Mouse (Mus musculus): Measurements from ENCODE around the gene Dock4. TPM values are rescaled to one million over a fixed set of nuclear protein-coding genes. Genes with fewer than 3 reads are reported as not detected.

Gene Dock4
- polyA plus RNA-seq, 1 experiment from 2014 or later, result 42.0 TPM

- Histone ChIP-seq H3K9me3 (no peaks in the 10 kb centered on the region), H3K36me3 (replicated peaks) (0 out of 2 replicates have a peak, but pooled peaks cover 3% of the 10 kb centered on the region), H3K4me3 (no peak overlapping the region), H3K27ac (no peak overlapping the region), H3K9ac (no peak overlapping the region), H3K27me3 (replicated peaks) (no peaks in the 10 kb centered on the region), H3K4me1 (no peaks in the 10 kb centered on the region), H3K4me2 (no peak overlapping the region)
- 0 out of 2 replicates have a peak, but pooled peaks have one; percentile 50 for ATAC-seq (replicated peaks)
- 62% methylated on average over 8 of the region's 8 CpGs for WGBS
These were observed 321.6 kb downstream of the Dock4 start for GRCm38 (mm10) chr12:40767258-40767816.

DNA sequence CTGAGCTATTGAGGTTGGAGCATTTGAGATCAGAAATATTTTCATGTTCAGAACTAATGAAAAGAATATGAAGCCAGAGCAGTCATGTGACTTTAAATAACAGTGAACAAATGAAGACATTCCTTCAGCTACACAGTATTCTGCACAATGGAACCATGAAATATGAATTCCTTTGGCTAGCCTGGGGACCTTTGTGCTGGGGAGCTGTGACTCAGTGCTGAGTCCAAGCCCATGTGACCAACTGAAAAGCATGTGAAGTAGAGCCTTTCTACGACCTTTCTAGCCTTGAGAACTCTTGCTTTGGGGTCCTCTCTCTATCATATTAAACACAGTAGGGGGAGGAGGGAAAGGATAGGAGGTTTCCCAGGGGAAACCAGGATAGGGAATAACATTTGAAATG, 327.3 kb downstream of the Dock4 start:
- Histone ChIP-seq H3K9me3 (no peaks in the 10 kb centered on the region), H3K9ac (no peak overlapping the region), H3K36me3 (replicated peaks) (no peaks in the 10 kb centered on the region), H3K27me3 (replicated peaks) (no peaks in the 10 kb centered on the region), H3K27ac (no peak overlapping the region), H3K4me3 (no peak overlapping the region), H3K4me1 (no peaks in the 10 kb centered on the region), H3K4me2 (no peak overlapping the region)
- whole genome bisulfite sequencing, result 72% methylated on average over 1 of the region's 1 CpGs
- no peak for ATAC-seq (replicated peaks)

GRCm38 (mm10) chr12:40781554-40781953, 335.8 kb downstream of the Dock4 start:
- Histone ChIP-seq H3K4me3 (no peak overlapping the region), H3K27ac (no peak overlapping the region)
- WGBS, result 90% methylated on average over 6 of the region's 6 CpGs

GRCm38 (mm10) chr12:40788621-40789111, 342.9 kb downstream of the Dock4 start:
- Histone ChIP-seq H3K9ac (no peak overlapping the region), H3K36me3 (replicated peaks) (no peaks in the 10 kb centered on the region), H3K27me3 (replicated peaks) (no peaks in the 10 kb centered on the region), H3K27ac (no peak overlapping the region), H3K4me1 (peaks cover 22% of the 10 kb centered on the region), H3K4me2 (no peak overlapping the region), H3K9me3 (no peaks in the 10 kb centered on the region), H3K4me3 (no peak overlapping the region)
- ATAC-seq (replicated peaks), result no peak
- 25% methylated on average over 3 of the region's 3 CpGs for WGBS

More at GRCm38 (mm10) chr12:40781554-40781953, 335.8 kb downstream of the Dock4 start:
- Histone ChIP-seq H3K9me3 (no peaks in the 10 kb centered on the region), H3K9ac (no peak overlapping the region), H3K36me3 (replicated peaks) (0 out of 2 replicates have a peak, but pooled peaks cover 5% of the 10 kb centered on the region), H3K4me1 (no peaks in the 10 kb centered on the region), H3K27me3 (replicated peaks) (no peaks in the 10 kb centered on the region), H3K4me2 (no peak overlapping the region)
- no peak for ATAC-seq (replicated peaks)

- H3K9ac ChIP-seq, result no peak overlapping the region
- 46% methylated on average over 10 of the region's 10 CpGs for WGBS
- ATAC-seq (replicated peaks), result 0 out of 2 replicates have a peak, but pooled peaks have one; percentile 13
- H3K36me3 ChIP-seq (replicated peaks), result no peaks in the 10 kb centered on the region
- no peaks in the 10 kb centered on the region for H3K27me3 ChIP-seq (replicated peaks)
- H3K9me3 ChIP-seq, result no peaks in the 10 kb centered on the region
- peak overlapping the region; percentile 34; the same call in 1 of the 2 replicates for H3K27ac ChIP-seq
- no peak overlapping the region for H3K4me3 ChIP-seq
- H3K4me2 ChIP-seq, result no peak overlapping the region
- peaks cover 28% of the 10 kb centered on the region for H3K4me1 ChIP-seq
These were observed 343.9 kb downstream of the Dock4 start for GRCm38 (mm10) chr12:40789379-40790361.

GRCm38 (mm10) chr12:40791221-40791620, 345.5 kb downstream of the Dock4 start:
- Histone ChIP-seq H3K4me1 (peaks cover 28% of the 10 kb centered on the region), H3K36me3 (replicated peaks) (no peaks in the 10 kb centered on the region), H3K4me3 (no peak overlapping the region), H3K4me2 (no peak overlapping the region), H3K9me3 (no peaks in the 10 kb centered on the region), H3K27me3 (replicated peaks) (no peaks in the 10 kb centered on the region), H3K9ac (no peak overlapping the region), H3K27ac (no peak overlapping the region)
- WGBS, result 37% methylated on average over 5 of the region's 5 CpGs
- ATAC-seq (replicated peaks), result no peak

GRCm38 (mm10) chr12:40792184-40792650, 346.5 kb downstream of the Dock4 start:
- H3K4me2 ChIP-seq, result no peak overlapping the region
- no peaks in the 10 kb centered on the region for H3K36me3 ChIP-seq (replicated peaks)
- H3K4me3 ChIP-seq, result no peak overlapping the region
- H3K4me1 ChIP-seq, result peaks cover 28% of the 10 kb centered on the region
- H3K27ac ChIP-seq, result peak overlapping the region; percentile 57
- no peak overlapping the region for H3K9ac ChIP-seq
- H3K27me3 ChIP-seq (replicated peaks), result no peaks in the 10 kb centered on the region
- ATAC-seq (replicated peaks), result peak; percentile 61
- H3K9me3 ChIP-seq, result no peaks in the 10 kb centered on the region
- WGBS, result 17% methylated on average over 10 of the region's 10 CpGs

GRCm38 (mm10) chr12:40794066-40794465, 348.3 kb downstream of the Dock4 start:
- Histone ChIP-seq H3K36me3 (replicated peaks) (no peaks in the 10 kb centered on the region), H3K4me2 (no peak overlapping the region), H3K9ac (no peak overlapping the region), H3K27ac (no peak overlapping the region), H3K27me3 (replicated peaks) (no peaks in the 10 kb centered on the region), H3K9me3 (no peaks in the 10 kb centered on the region), H3K4me1 (peaks cover 27% of the 10 kb centered on the region), H3K4me3 (no peak overlapping the region)
- ATAC-seq (replicated peaks), result no peak
- WGBS, result 78% methylated on average over 11 of the region's 11 CpGs

GRCm38 (mm10) chr12:40794756-40795155, 349.0 kb downstream of the Dock4 start:
- no peaks in the 10 kb centered on the region for H3K9me3 ChIP-seq
- no peak overlapping the region for H3K4me3 ChIP-seq
- WGBS, result 68% methylated on average over 3 of the region's 3 CpGs
- peaks cover 24% of the 10 kb centered on the region for H3K4me1 ChIP-seq
- ATAC-seq (replicated peaks), result no peak
- no peak overlapping the region for H3K4me2 ChIP-seq
- H3K27me3 ChIP-seq (replicated peaks), result no peaks in the 10 kb centered on the region
- H3K36me3 ChIP-seq (replicated peaks), result no peaks in the 10 kb centered on the region
- H3K9ac ChIP-seq, result no peak overlapping the region
- no peak overlapping the region for H3K27ac ChIP-seq

DNA sequence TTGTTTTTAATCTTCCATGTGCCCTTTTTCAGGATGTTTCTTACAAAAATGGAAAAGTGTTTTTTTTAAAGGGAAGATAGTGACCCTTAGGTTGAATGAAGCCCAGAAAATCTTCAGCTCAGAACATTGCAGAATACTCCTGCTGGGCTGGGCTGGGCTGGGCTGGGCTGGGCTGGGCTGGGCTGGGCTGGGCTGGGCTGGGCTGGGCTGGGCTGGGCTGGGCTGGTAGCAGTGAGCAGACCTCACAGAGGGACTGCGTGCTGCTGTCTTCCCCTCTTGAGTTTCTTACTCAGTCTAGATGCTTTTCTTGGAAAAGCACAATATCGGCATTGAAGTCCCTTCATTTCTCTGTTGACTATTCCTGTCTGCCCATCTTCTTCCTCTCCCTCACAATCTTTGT, 350.0 kb downstream of the Dock4 start:
- 64% methylated on average over 2 of the region's 2 CpGs for WGBS
- no peaks in the 10 kb centered on the region for H3K9me3 ChIP-seq
- peaks cover 19% of the 10 kb centered on the region for H3K4me1 ChIP-seq
- H3K27me3 ChIP-seq (replicated peaks), result no peaks in the 10 kb centered on the region
- H3K27ac ChIP-seq, result no peak overlapping the region
- no peaks in the 10 kb centered on the region for H3K36me3 ChIP-seq (replicated peaks)
- ATAC-seq (replicated peaks), result no peak
- H3K9ac ChIP-seq, result no peak overlapping the region
- no peak overlapping the region for H3K4me3 ChIP-seq
- no peak overlapping the region for H3K4me2 ChIP-seq

DNA sequence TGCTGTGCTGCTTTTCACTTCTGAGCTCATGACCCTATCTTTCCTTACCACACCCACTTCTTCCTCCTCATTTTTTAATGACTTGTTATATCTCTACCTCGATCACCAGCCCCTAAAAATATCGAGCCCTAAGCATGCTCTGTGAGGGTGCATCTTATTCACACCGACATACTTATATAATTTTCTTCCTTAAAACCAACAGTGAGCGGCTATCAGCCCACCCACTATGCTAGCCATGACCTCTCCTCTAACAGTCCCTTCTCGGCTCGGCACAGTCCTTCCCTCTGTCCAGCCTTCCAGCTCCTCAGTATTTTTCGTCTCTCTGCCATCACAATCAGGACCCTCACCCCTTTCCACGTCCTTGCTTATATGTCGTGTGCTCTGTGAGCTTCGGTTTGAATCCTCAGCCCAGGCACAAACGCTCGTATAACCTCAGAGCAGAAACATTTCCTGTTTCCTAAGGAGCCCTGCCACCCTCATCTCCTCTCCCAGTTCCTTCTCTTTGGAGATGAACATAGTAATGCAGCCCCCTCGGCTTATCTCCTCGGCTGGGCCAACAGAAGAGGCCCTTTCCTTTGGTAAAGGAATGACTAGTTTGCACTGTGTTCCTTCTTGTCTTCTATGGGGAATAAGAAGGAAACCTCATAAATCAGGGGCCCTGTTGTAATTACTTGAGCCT, 351.2 kb downstream of the Dock4 start:
- H3K4me3 ChIP-seq, result no peak overlapping the region
- ATAC-seq (replicated peaks), result no peak
- H3K36me3 ChIP-seq (replicated peaks), result no peaks in the 10 kb centered on the region
- H3K9ac ChIP-seq, result no peak overlapping the region
- WGBS, result 68% methylated on average over 14 of the region's 14 CpGs
- H3K27me3 ChIP-seq (replicated peaks), result no peaks in the 10 kb centered on the region
- no peak overlapping the region for H3K4me2 ChIP-seq
- H3K4me1 ChIP-seq, result peaks cover 17% of the 10 kb centered on the region
- H3K27ac ChIP-seq, result no peak overlapping the region
- no peaks in the 10 kb centered on the region for H3K9me3 ChIP-seq

Measured in midbrain, embryonic 15.5 days (tissue).